Mouse (Mus musculus) intestine, embryonic 15.5 days (tissue): ENCODE results near the gene Ift122. TPM values are rescaled to one million over a fixed set of nuclear protein-coding genes. Genes with fewer than 3 reads are reported as not detected.
"Not testable (repeated sequence)": the region's sequence is repeated elsewhere in the genome, so short reads cannot be mapped to it uniquely, and the experiment has no call there.

ENCODE experiments used
- ATAC-seq: fragments of 200-750 bp; cut with Nextera tagmentation; 2 replicates; pipeline ENCODE4 v1.8.0; 2017; ENCODE audit warnings: moderate TSS enrichment, moderate library complexity
- H3K27ac ChIP-seq: fragments of 300-500 bp; sonication (generic); 2 replicates; pipeline ENCODE4 v1.5.1; 2015; ENCODE audit warnings: mild to moderate bottlenecking, inconsistent platforms
- H3K27me3 ChIP-seq: fragments of 300-500 bp; sonication (generic); replicated peaks from 2 replicates; pipeline ENCODE4 v1.6.1; 2015; ENCODE audit warnings: inconsistent platforms
- H3K36me3 ChIP-seq: fragments of 300-500 bp; sonication (generic); 2 replicates; pipeline ENCODE4 v1.6.1; 2015; ENCODE audit warnings: inconsistent platforms
- H3K4me1 ChIP-seq: fragments of 300-500 bp; sonication (generic); replicated peaks from 2 replicates; pipeline ENCODE4 v1.6.1; 2015; ENCODE audit warnings: inconsistent platforms
- H3K4me2 ChIP-seq: fragments of 300-500 bp; sonication (generic); replicated peaks from 2 replicates; pipeline ENCODE4 v1.6.1; 2015; ENCODE audit warnings: mild to moderate bottlenecking, inconsistent platforms
- H3K4me3 ChIP-seq: fragments of 300-500 bp; sonication (generic); replicated peaks from 2 replicates; pipeline ENCODE4 v1.5.1; 2015; ENCODE audit warnings: inconsistent platforms
- H3K9ac ChIP-seq: fragments of 300-500 bp; sonication (generic); 2 replicates; pipeline ENCODE4 v1.6.1; 2015; ENCODE audit warnings: inconsistent platforms
- H3K9me3 ChIP-seq: fragments of 300-500 bp; sonication (generic); 2 replicates; pipeline ENCODE4 v1.6.1; 2016; ENCODE audit warnings: inconsistent platforms
- WGBS: fragments of 180-500 bp; shearing (Covaris S2); methylation state at CpG from one replicate; pipeline ENCODE4 v1.1.7; 2015; 5-methylcytosine and 5-hydroxymethylcytosine counted together
- polyA plus RNA-seq: library from polyadenylated mRNA; unstranded; fragments of >200 nt; fragmentation: Nextera tagmentation; extraction: Ambion mirVana; gene quantifications from 2 replicates; pipeline ENCODE4 v1.2.1, GENCODE M21; 2015

The Ift122 gene
- polyA plus RNA-seq, 1 experiment from 2014 or later = 14.2 TPM

GRCm38 (mm10) chr6:115821216-115821993 is 31.9 kb upstream of the Ift122 start:
- Histone ChIP-seq H3K9me3 (no peaks in the 10 kb centered on the region), H3K36me3 (no peaks in the 10 kb centered on the region), H3K9ac (no peak overlapping the region), H3K27ac (no peak overlapping the region), H3K27me3 (no peaks in the 10 kb centered on the region), H3K4me2 (no peak overlapping the region), H3K4me3 (no peak overlapping the region), H3K4me1 (no peaks in the 10 kb centered on the region)
- no peak for ATAC-seq
- 79% methylated on average over 8 of the region's 8 CpGs for WGBS

- peak overlapping the region; percentile 40 for H3K4me2 ChIP-seq
- H3K9me3 ChIP-seq, H3K9ac ChIP-seq, H3K4me3 ChIP-seq, H3K36me3 ChIP-seq, H3K4me1 ChIP-seq, H3K27me3 ChIP-seq: not testable (repeated sequence)
- H3K27ac ChIP-seq = peak overlapping the region; percentile 44; the same call in 1 of the 2 replicates
- 2% methylated on average over 6 of the region's 11 CpGs for WGBS
- ATAC-seq = peak; percentile 99
These were observed 29.3 kb upstream of the Ift122 start for GRCm38 (mm10) chr6:115823850-115824464.

GRCm38 (mm10) chr6:115830779-115831601 is 22.3 kb upstream of the Ift122 start:
- Histone ChIP-seq H3K4me3 (no peak overlapping the region), H3K36me3 (no peaks in the 10 kb centered on the region), H3K27ac (no peak overlapping the region), H3K4me1 (no peaks in the 10 kb centered on the region), H3K4me2 (no peak overlapping the region), H3K9ac (no peak overlapping the region), H3K9me3 (no peaks in the 10 kb centered on the region), H3K27me3 (no peaks in the 10 kb centered on the region)
- 84% methylated on average over 6 of the region's 6 CpGs for WGBS
- peak; percentile 23; the same call in 1 of the 2 replicates for ATAC-seq

- ATAC-seq = no peak
These were observed 21.0 kb upstream of the Ift122 start for GRCm38 (mm10) chr6:115832152-115832850.

GRCm38 (mm10) chr6:115833861-115834260 is 19.4 kb upstream of the Ift122 start:
- no peak overlapping the region for H3K27ac ChIP-seq
- H3K4me3 ChIP-seq = no peak overlapping the region
- no peak overlapping the region for H3K9ac ChIP-seq
- no peak for ATAC-seq
- H3K27me3 ChIP-seq = no peaks in the 10 kb centered on the region
- no peak overlapping the region for H3K4me2 ChIP-seq
- H3K36me3 ChIP-seq = no peaks in the 10 kb centered on the region
- H3K4me1 ChIP-seq = no peaks in the 10 kb centered on the region; the same call in 1 of the 2 replicates
- no peaks in the 10 kb centered on the region for H3K9me3 ChIP-seq

More at GRCm38 (mm10) chr6:115832152-115832850, 21.0 kb upstream of the Ift122 start:
- Histone ChIP-seq H3K4me1 (no peaks in the 10 kb centered on the region), H3K9me3 (no peaks in the 10 kb centered on the region), H3K4me2 (no peak overlapping the region), H3K36me3 (no peaks in the 10 kb centered on the region), H3K27ac (no peak overlapping the region), H3K9ac (no peak overlapping the region), H3K27me3 (no peaks in the 10 kb centered on the region), H3K4me3 (no peak overlapping the region)
- WGBS = 81% methylated on average over 2 of the region's 2 CpGs

- H3K4me3 ChIP-seq = peak within 1 kb of the TSS; percentile 35
- H3K9ac ChIP-seq = peak within 1 kb of the TSS; percentile 33; the same call in 1 of the 2 replicates
- no peaks in the 10 kb centered on the region for H3K36me3 ChIP-seq
- WGBS = 2% methylated on average over 19 of the region's 19 CpGs
- H3K9me3 ChIP-seq = no peaks in the 10 kb centered on the region
- H3K27ac ChIP-seq = peak within 1 kb of the TSS; percentile 41; the same call in 1 of the 2 replicates
- no peaks in the 10 kb centered on the region; the same call in 1 of the 2 replicates for H3K4me1 ChIP-seq
- ATAC-seq = peak; percentile 96
- H3K27me3 ChIP-seq = no peaks in the 10 kb centered on the region
- peak within 1 kb of the TSS; percentile 82 for H3K4me2 ChIP-seq
These were observed 15.1 kb upstream of the Ift122 start, which contains the start of gene Efcab12 for GRCm38 (mm10) chr6:115838161-115838597. Gene Efcab12 (minus strand): TSS chr6:115838412.

- H3K36me3 ChIP-seq = peaks cover 3% of the 10 kb centered on the region; the same call in 1 of the 2 replicates
- H3K4me1 ChIP-seq = no peaks in the 10 kb centered on the region; the same call in 1 of the 2 replicates
- no peak overlapping the region for H3K9ac ChIP-seq
- H3K9me3 ChIP-seq = no peaks in the 10 kb centered on the region
- H3K27me3 ChIP-seq = no peaks in the 10 kb centered on the region
- WGBS = 62% methylated on average over 5 of the region's 5 CpGs
- H3K27ac ChIP-seq = no peak overlapping the region
- ATAC-seq = peak; percentile 28; the same call in 1 of the 2 replicates
- peak overlapping the region; percentile 82 for H3K4me2 ChIP-seq
- no peak overlapping the region; the same call in 1 of the 2 replicates for H3K4me3 ChIP-seq
These were observed 14.5 kb upstream of the Ift122 start for GRCm38 (mm10) chr6:115838745-115839144.

- WGBS = 93% methylated on average over 4 of the region's 4 CpGs
These were observed 8.3 kb upstream of the Ift122 start for GRCm38 (mm10) chr6:115845006-115845405.

GRCm38 (mm10) chr6:115846640-115847411 is 6.4 kb upstream of the Ift122 start:
- 0 out of 2 replicates have a peak, but pooled peaks cover under 1% of the 10 kb centered on the region for H3K4me1 ChIP-seq
- no peaks in the 10 kb centered on the region for H3K27me3 ChIP-seq
- H3K4me3 ChIP-seq = no peak overlapping the region
- no peak overlapping the region for H3K27ac ChIP-seq
- peaks cover 3% of the 10 kb centered on the region; the same call in 1 of the 2 replicates for H3K36me3 ChIP-seq
- H3K9ac ChIP-seq = no peak overlapping the region
- ATAC-seq = peak; percentile 59; the same call in 1 of the 2 replicates
- no peaks in the 10 kb centered on the region for H3K9me3 ChIP-seq
- no peak overlapping the region for H3K4me2 ChIP-seq
- WGBS = 38% methylated on average over 8 of the region's 8 CpGs

More at GRCm38 (mm10) chr6:115845006-115845405, 8.3 kb upstream of the Ift122 start:
- Histone ChIP-seq H3K27ac (no peak overlapping the region), H3K4me1 (no peaks in the 10 kb centered on the region), H3K9ac (no peak overlapping the region), H3K36me3 (peaks cover 3% of the 10 kb centered on the region; the same call in 1 of the 2 replicates), H3K4me2 (no peak overlapping the region), H3K4me3 (no peak overlapping the region), H3K9me3 (no peaks in the 10 kb centered on the region), H3K27me3 (no peaks in the 10 kb centered on the region)
- no peak for ATAC-seq

- no peaks in the 10 kb centered on the region for H3K27me3 ChIP-seq
- 93% methylated on average over 10 of the region's 10 CpGs for WGBS
- no peak overlapping the region for H3K27ac ChIP-seq
- no peak overlapping the region for H3K4me2 ChIP-seq
- no peaks in the 10 kb centered on the region for H3K9me3 ChIP-seq
- no peak overlapping the region for H3K9ac ChIP-seq
- no peak overlapping the region for H3K4me3 ChIP-seq
- H3K36me3 ChIP-seq = peaks cover under 1% of the 10 kb centered on the region; the same call in 1 of the 2 replicates
- ATAC-seq = no peak
- H3K4me1 ChIP-seq = peaks cover 8% of the 10 kb centered on the region; the same call in 1 of the 2 replicates
These were observed 4.5 kb upstream of the Ift122 start for GRCm38 (mm10) chr6:115848598-115849304.
